Mouse (Mus musculus): Measurements from ENCODE around the gene Gm20521. TPM values are rescaled to one million over a fixed set of nuclear protein-coding genes. Genes with fewer than 3 reads are reported as not detected.

The Gm20521 gene
- polyA plus RNA-seq, 1 experiment, result 0.74 TPM

Other genes with a start within 250 kb of the Gm20521 start
- not detected in 2 replicates for gene Gm17606, start 242.5 kb upstream of the Gm20521 start, polyA plus RNA-seq (2012; rRNA removed)
- 3.2 and 4.4 TPM in 2 replicates for gene Cdh24, start 242.1 kb upstream of the Gm20521 start, polyA plus RNA-seq (2012; rRNA removed)
- gene 1700123O20Rik, start 197.2 kb upstream of the Gm20521 start, polyA plus RNA-seq (2012; rRNA removed), result 59.2 and 60.6 TPM in 2 replicates
- 62.6 and 82.5 TPM in 2 replicates for gene Acin1, start 196.5 kb upstream of the Gm20521 start, polyA plus RNA-seq (2012; rRNA removed)
- gene Gm29776, start 184.6 kb upstream of the Gm20521 start, polyA plus RNA-seq (2012; rRNA removed), result 0.05 TPM in 1 of 2 replicates, not detected in the other
- 0.35 and 1.3 TPM in 2 replicates for gene Cebpe, start 171.3 kb upstream of the Gm20521 start, polyA plus RNA-seq (2012; rRNA removed)
- 36.1 and 135 TPM in 2 replicates for gene Slc7a8, start 101.5 kb upstream of the Gm20521 start, polyA plus RNA-seq (2012; rRNA removed)
- gene Rnf212b, start 69.3 kb upstream of the Gm20521 start, polyA plus RNA-seq (2012; rRNA removed), result not detected in 2 replicates
- 2.5 and 3.4 TPM in 2 replicates for gene Homez, start 12.5 kb upstream of the Gm20521 start, polyA plus RNA-seq (2012; rRNA removed)
- gene Ppp1r3e, start 5.9 kb upstream of the Gm20521 start, polyA plus RNA-seq (2012; rRNA removed), result 9.1 and 11.2 TPM in 2 replicates
- gene Bcl2l2, start 64 bp upstream of the Gm20521 start, polyA plus RNA-seq (2012; rRNA removed), result 31.6 and 48.3 TPM in 2 replicates
- gene Pabpn1, start 9.1 kb downstream of the Gm20521 start, polyA plus RNA-seq (2012; rRNA removed), result 77.8 and 112 TPM in 2 replicates
- 11.3 and 11.7 TPM in 2 replicates for gene Slc22a17, start 29.7 kb downstream of the Gm20521 start, polyA plus RNA-seq (2012; rRNA removed)
- 3.0 and 3.5 TPM in 2 replicates for gene Efs, start 42.7 kb downstream of the Gm20521 start, polyA plus RNA-seq (2012; rRNA removed)
- gene Il25, start 49.3 kb downstream of the Gm20521 start, polyA plus RNA-seq (2012; rRNA removed), result 0.21 and 0.50 TPM in 2 replicates
- gene Cmtm5, start 52.8 kb downstream of the Gm20521 start, polyA plus RNA-seq (2012; rRNA removed), result 1.0 and 1.8 TPM in 2 replicates
- gene Myh6, start 83.5 kb downstream of the Gm20521 start, polyA plus RNA-seq (2012; rRNA removed), result 0.01 and 0.07 TPM in 2 replicates
- not detected in 2 replicates for gene Gm17428, start 93.5 kb downstream of the Gm20521 start, polyA plus RNA-seq (2012; rRNA removed)
- gene Myh7, start 111.2 kb downstream of the Gm20521 start, polyA plus RNA-seq (2012; rRNA removed), result 0.19 and 0.22 TPM in 2 replicates
- gene Ngdn, start 132.0 kb downstream of the Gm20521 start, polyA plus RNA-seq (2012; rRNA removed), result 17.9 and 18.3 TPM in 2 replicates
- gene Zfhx2, start 208.9 kb downstream of the Gm20521 start, polyA plus RNA-seq (2012; rRNA removed), result 1.4 and 1.7 TPM in 2 replicates
- 7.2 and 7.5 TPM in 2 replicates for gene Thtpa, start 211.3 kb downstream of the Gm20521 start, polyA plus RNA-seq (2012; rRNA removed)
- gene Ap1g2, start 223.2 kb downstream of the Gm20521 start, polyA plus RNA-seq (2012; rRNA removed), result 64.5 and 107 TPM in 2 replicates
- gene Jph4, start 233.5 kb downstream of the Gm20521 start, polyA plus RNA-seq (2012; rRNA removed), result 0.52 and 0.92 TPM in 2 replicates

Data from large intestine, adult 2 months (tissue).